Mouse (Mus musculus) ES-E14 (cell line): ENCODE measurements around the gene Chrne.

ENCODE experiments used
- CHD2 ChIP-seq: IDR thresholded peaks from 2 replicates; pipeline ENCODE4 v1.6.1; 2014; ENCODE audit warnings: mild to moderate bottlenecking, low read depth, low read length, inconsistent platforms
- HCFC1 ChIP-seq: IDR thresholded peaks from 2 replicates; pipeline ENCODE4 v1.6.1; 2012; ENCODE audit warnings: low read length, inconsistent platforms, borderline replicate concordance; ENCODE audit not compliant: insufficient read depth
- MAFK ChIP-seq: IDR thresholded peaks from 2 replicates; pipeline ENCODE4 v1.6.1; 2014; ENCODE audit warnings: mild to moderate bottlenecking, low read depth, low read length, inconsistent platforms; ENCODE audit not compliant: insufficient read depth
- ZC3H11A ChIP-seq: IDR thresholded peaks from 2 replicates; pipeline ENCODE4 v1.6.1; 2012; ENCODE audit warnings: low read depth, mild to moderate bottlenecking, inconsistent platforms, low read length, borderline replicate concordance
- ZNF384 ChIP-seq: IDR thresholded peaks from 2 replicates; pipeline ENCODE4 v1.6.1; 2012; ENCODE audit warnings: low read depth, low read length, inconsistent platforms

- no peak for TF ChIP-seq ZC3H11A
- TF ChIP-seq CHD2 = no peak
- no peak for TF ChIP-seq HCFC1
- TF ChIP-seq MAFK = no peak
- TF ChIP-seq ZNF384 = no peak
These were observed 7.9 kb upstream of the Chrne start for GRCm38 (mm10) chr11:70626877-70627276.
